Mouse (Mus musculus): Measurements from ENCODE around the gene Polr2h. TPM values are rescaled to one million over a fixed set of nuclear protein-coding genes. Genes with fewer than 3 reads are reported as not detected.
A peak's percentile ranks its signal among the peaks of the same experiment; 100 is the strongest.

Gene Polr2h
- polyA plus RNA-seq, 1 experiment from 2014 or later: 38.4 TPM

DNA sequence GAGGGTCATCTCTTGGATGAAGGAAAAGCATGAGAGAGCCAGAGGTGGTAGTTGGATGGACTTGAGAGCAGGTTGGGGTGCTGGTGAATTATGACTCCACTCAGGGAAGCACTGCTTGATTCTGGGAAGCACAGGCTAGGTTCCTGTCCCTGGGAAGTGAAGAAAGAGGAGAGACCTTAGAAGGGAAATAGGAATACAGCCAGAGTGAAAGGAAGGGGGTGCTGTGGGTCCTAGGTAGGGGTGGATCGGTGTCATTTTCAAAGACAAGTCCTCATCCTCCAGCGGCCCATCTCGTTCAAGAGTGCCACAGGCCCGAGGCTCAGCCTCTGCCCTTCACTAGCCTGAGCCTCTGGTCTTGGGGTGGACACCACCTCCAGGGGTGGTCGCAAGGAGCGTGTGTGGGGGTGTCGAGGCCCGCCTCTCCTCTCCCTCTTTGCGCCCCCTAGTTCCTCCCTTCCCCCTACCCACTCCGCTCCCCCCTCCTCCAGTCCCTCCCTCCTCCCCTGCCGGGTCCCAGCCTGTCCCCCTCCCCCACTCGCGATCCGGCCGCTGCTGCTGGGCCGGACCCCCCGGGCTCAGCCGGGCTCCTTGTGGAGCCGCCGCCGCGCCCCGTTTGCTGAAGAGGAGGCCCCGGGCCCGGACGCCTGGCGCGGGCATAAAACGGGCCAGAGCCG is 14.9 kb downstream of the Polr2h start:
- ATAC-seq (peak; percentile 33), DNase-seq (ENCODE audit: low read depth, low spot score) (no peak)
- in situ Hi-C loops (cut with MboI; ENCODE audit: low pct_unique_long_range_greater_than_20kb): no loop called here
- TF ChIP-seq CTCF (IDR thresholded peaks at IDR 0.05): no peak
- CTCF ChIA-PET: no interaction called here
- POLR2A ChIA-PET: interaction anchor here (0.6 to 1.4 kb wide), 2 partner anchors 9 to 986 kb away, joined by 3 read pairs; no protein-coding TSS in a partner anchor
- peaks cover 10% of the 10 kb centered on the region for H3K27me3 ChIP-seq

DNA sequence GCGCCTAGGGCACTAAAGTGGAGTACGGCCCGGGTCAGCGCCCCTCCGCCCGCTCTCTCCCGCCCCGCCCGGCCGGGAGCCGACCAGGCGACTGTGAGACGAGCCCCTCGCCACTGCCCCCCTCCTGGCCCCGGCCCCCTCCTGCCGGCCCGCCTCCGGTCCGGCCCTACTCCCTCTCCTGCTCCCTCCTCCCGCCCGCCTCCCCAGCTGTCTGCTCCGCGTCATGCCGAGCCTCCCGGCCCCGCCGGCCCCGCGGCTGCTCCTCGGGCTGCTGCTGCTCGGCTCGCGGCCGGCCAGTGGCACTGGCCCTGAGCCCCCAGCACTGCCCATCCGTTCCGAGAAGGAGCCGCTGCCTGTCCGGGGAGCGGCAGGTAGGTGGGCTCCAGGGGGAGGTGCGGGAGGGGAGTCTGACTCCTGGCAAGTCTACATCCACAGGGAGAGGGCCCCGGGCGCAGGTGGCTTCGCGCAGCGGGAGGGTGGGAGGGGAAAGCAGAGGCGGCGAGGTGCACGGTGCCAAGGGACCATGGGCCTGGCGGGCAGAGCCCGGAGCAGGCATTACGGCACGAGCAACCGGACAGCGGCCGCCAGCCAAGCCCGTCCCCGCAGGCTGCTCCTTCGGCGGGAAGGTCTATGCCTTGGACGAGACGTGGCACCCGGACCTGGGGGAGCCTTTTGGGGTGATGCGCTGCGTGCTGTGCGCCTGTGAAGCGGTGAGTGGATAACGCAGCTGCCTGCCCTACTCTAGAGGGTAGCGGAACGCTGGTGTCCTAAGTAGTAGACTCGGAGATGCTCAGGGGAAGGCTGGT is 15.7 kb downstream of the Polr2h start, which contains the start of gene Chrd:
TSS of gene Chrd (plus strand) at position 203 of the 806 bp plus-strand sequence.
- CTCF ChIA-PET: no interaction called here
- in situ Hi-C loops (cut with MboI; ENCODE audit: low pct_unique_long_range_greater_than_20kb): no loop called here
- TF ChIP-seq CTCF (IDR thresholded peaks at IDR 0.05): no peak

DNA sequence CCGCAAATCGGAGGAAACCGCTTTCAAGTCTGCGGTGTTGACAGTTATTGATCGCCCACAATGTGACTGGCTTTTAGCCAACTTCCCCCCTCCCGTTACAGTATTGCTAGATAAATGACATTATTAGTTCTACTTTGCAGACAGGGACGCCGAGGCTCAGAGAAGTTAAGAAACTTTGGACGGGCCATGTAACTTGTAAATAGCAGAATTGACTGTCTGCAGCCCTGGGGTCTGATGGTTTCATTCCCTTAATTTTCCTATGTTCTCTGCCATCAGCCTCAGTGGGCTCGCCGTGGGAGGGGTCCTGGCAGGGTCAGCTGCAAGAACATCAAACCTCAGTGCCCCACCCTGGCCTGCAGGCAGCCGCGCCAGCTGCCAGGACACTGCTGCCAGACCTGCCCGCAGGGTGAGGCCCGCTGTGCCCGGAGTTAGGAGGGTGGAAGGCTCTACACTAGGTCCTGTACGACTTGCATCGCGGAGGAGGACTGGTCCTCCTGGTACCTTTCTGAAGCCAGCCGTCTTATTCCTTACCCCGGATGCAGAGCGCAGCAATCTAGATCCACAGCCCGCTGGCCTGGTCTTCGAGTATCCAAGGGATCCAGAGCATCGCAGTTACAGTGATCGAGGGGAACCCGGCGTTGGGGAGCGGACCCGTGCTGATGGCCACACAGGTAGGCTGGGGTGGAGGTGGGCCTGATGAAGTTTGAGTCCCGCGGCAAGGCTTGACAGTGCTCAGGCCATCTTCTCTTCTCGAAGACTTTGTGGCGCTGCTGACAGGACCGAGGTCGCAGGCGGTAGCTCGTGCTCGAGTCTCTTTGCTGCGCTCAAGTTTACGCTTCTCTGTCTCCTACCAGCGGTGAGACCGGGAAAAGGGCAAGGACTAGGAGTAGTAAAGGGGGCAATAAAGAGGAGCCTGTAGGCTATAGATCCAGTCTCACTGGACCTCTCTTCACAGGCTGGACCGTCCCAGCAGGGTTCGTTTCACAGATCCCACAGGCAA is 16.6 kb downstream of the Polr2h start, which contains the start of gene Thpo:
TSS of gene Thpo (minus strand) at position 781 of the 1,000 bp plus-strand sequence.
- in situ Hi-C loops (cut with MboI; ENCODE audit: low pct_unique_long_range_greater_than_20kb): no loop called here
- ATAC-seq (no peak), DNase-seq (ENCODE audit: low read depth, low spot score) (no peak)
- no peak for TF ChIP-seq CTCF (IDR thresholded peaks at IDR 0.05)
- ChIA-PET CTCF (no interaction called here), POLR2A (no interaction called here)
- peaks cover 10% of the 10 kb centered on the region for H3K27me3 ChIP-seq

More for the DNA sequence above, 15.7 kb downstream of the Polr2h start, which contains the start of gene Chrd:
- POLR2A ChIA-PET: interaction anchor here (0.5 to 1.4 kb wide), 3 partner anchors 8 to 986 kb away, joined by 3 read pairs; no protein-coding TSS in a partner anchor
- DNase-seq (ENCODE audit: low read depth, low spot score) (no peak), ATAC-seq (peak; percentile 83)
- H3K27me3 ChIP-seq: peaks cover 10% of the 10 kb centered on the region

DNA sequence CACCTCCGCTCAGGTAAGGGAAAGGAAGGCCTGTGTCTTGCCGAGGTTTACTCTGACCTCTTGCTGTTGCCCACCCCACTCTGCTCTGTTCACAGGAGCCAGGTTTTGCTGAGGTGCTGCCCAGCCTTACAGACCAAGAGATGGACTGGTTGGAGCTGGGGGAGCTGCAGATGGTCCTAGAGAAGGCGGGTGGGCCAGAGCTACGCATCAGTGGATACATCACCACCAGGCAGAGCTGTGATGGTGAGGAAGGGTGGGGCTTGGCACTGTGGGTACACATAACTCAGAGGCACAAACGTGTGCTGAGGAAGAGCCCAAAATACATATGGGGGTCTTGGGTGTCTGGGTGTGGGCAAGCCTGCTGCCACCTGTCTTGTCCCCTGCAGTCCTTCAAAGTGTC is 18.2 kb downstream of the Polr2h start:
- H3K27me3 ChIP-seq: peaks cover 10% of the 10 kb centered on the region
- ATAC-seq (no peak), DNase-seq (ENCODE audit: low read depth, low spot score) (no peak)
- TF ChIP-seq CTCF (IDR thresholded peaks at IDR 0.05): no peak
- in situ Hi-C loops (cut with MboI; ENCODE audit: low pct_unique_long_range_greater_than_20kb): no loop called here
- ChIA-PET POLR2A (no interaction called here), CTCF (interaction anchor here (1.1 kb wide), 1 partner anchor 26 kb away, joined by 3 read pairs; no protein-coding TSS in a partner anchor)

DNA sequence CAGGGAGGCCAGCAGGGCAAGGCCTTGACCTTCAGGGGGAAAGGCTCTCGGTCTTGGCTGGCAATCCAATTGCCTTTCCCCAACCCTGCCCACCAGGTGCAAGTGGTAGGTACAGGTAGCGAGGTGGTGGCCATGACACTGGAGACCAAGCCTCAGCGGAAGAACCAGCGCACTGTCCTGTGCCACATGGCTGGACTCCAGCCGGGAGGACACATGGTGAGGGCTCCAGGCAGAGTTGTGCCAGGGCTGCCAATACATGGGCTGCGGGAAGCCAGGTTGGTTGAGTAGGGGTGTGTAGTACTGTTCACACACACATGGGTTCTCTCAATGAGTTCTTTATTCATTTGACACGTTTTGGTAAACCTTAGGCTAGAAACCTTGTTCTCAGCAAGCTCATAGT is 18.7 kb downstream of the Polr2h start:
- CTCF ChIA-PET: interaction anchor here (1.1 kb wide), 1 partner anchor 25 kb away, joined by 3 read pairs; no protein-coding TSS in a partner anchor
- H3K27me3 ChIP-seq: peaks cover 10% of the 10 kb centered on the region
- in situ Hi-C loops (cut with MboI; ENCODE audit: low pct_unique_long_range_greater_than_20kb): no loop called here
- TF ChIP-seq CTCF (IDR thresholded peaks at IDR 0.05): no peak
- DNase-seq (ENCODE audit: low read depth, low spot score) (no peak), ATAC-seq (no peak)
- POLR2A ChIA-PET: no interaction called here

DNA sequence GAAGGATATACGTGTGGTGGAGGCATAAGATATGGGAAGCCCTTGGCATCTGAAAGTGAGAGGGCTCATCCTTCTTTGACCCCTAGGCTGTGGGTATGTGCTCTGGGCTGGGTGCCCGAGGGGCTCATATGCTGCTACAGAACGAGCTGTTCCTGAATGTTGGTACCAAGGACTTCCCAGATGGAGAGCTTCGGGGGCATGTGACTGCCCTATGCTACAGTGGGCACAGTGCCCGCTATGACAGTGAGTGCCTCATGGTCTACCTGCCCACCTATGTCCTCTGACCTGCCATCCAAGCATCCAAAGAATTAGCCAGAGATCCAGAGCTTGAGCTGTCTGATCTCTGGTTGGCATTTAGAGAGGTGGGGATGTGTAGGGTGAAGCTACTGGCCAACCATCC is 19.4 kb downstream of the Polr2h start:
- TF ChIP-seq CTCF (IDR thresholded peaks at IDR 0.05): no peak
- ChIA-PET POLR2A (no interaction called here), CTCF (no interaction called here)
- DNase-seq (ENCODE audit: low read depth, low spot score): no peak
- peaks cover 10% of the 10 kb centered on the region for H3K27me3 ChIP-seq
- ATAC-seq: no peak
- in situ Hi-C loops (cut with MboI; ENCODE audit: low pct_unique_long_range_greater_than_20kb): no loop called here

DNA sequence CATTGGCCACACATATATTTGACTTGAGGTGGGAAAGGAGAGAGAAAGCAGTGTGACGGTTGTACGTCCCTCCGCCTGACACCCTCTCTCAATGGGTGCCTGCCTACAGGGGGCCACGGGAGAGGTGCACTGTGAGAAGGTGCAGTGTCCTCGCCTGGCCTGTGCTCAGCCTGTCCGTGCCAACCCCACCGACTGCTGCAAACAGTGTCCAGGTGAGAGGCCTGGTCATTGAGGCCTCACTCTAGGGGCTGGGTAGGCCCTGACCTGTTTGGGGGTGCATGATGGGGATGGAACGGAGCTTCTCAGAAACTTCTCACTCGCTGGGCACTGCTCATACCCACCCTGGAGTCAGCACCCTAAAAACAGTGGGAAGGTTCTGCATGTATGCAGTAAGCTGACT is 22.4 kb downstream of the Polr2h start:
- ChIA-PET CTCF (interaction anchor here (1.4 kb wide), 1 partner anchor 15 kb away, joined by 3 read pairs; no protein-coding TSS in a partner anchor), POLR2A (no interaction called here)
- in situ Hi-C loops (cut with MboI; ENCODE audit: low pct_unique_long_range_greater_than_20kb): no loop called here
- TF ChIP-seq CTCF (IDR thresholded peaks at IDR 0.05): no peak
- DNase-seq (ENCODE audit: low read depth, low spot score) (no peak), ATAC-seq (no peak)
- no peaks in the 10 kb centered on the region for H3K27me3 ChIP-seq

DNA sequence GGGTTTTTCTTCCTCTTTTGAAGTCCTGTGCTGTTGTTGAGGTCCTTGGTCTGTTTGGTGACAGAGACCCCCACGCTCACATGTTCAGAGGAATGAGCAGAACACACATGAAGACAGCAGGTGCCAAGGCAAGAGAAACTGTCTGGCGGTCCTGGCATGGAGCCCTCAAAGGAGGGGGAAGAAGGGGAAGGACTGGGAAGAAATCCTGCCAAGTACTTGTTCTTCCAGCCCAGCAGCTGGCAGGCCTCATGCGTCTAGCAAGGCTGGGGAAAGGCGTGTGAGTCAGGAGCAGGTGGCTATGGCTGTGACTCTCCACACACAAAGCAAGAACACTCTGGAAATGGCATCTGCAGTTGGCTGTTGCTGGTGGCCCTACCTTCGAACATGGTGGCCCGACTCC is 29.2 kb downstream of the Polr2h start:
- ATAC-seq: no peak
- DNase-seq (ENCODE audit: low read depth, low spot score): no peak

DNA sequence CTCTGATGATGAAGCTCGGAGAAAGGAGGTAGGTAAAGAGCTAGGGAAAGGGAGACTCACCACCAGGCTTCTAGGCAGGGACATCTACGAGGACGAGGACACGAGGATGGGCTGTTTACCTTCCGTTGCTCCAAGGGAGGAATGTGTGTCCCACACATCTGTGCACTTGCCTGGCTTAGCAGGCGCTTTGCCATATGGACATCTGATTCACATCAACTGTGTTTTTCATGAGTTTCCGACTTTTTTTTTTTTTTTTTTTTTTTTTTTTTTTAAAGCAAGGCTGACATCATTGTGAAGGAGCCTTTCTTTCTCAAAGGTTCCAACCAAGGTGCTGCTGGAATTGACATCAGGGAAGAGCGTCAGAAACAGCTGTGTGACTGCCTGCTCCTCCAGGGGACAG is 33.1 kb downstream of the Polr2h start:
- ATAC-seq: no peak
- no peak for TF ChIP-seq CTCF (IDR thresholded peaks at IDR 0.05)
- peaks cover 29% of the 10 kb centered on the region for H3K27me3 ChIP-seq
- in situ Hi-C loops (cut with MboI; ENCODE audit: low pct_unique_long_range_greater_than_20kb): no loop called here
- ChIA-PET CTCF (interaction anchor here (0.9 to 1.3 kb wide), 2 partner anchors 24 to 29 kb away, joined by 3 read pairs; no protein-coding TSS in a partner anchor), POLR2A (no interaction called here)
- DNase-seq (ENCODE audit: low read depth, low spot score): no peak

More for the DNA sequence above, 29.2 kb downstream of the Polr2h start:
- peaks cover 11% of the 10 kb centered on the region for H3K27me3 ChIP-seq
- TF ChIP-seq CTCF (IDR thresholded peaks at IDR 0.05): no peak
- in situ Hi-C loops (cut with MboI; ENCODE audit: low pct_unique_long_range_greater_than_20kb): no loop called here
- ChIA-PET CTCF (no interaction called here), POLR2A (no interaction called here)

DNA sequence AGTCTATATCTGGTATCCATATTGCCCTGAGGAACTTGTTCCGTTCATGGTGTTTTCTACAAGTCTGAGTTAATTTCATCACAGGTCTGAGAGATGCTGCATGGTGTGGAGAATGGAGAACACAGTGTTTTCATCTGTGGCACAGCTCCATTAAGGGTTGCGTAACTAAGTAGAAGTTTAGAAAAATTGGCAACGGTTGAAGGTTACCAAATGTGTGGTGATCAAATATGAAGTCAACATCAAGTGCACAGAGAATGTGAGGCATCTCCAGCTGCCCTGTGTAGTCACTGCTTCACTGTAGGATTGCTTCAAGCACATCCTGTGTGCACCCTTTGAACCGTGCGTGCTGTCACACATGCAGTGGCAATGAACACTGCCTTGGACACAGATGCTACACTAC is 38.6 kb downstream of the Polr2h start:
- DNase-seq (ENCODE audit: low read depth, low spot score) (no peak), ATAC-seq (no peak)
- TF ChIP-seq CTCF (IDR thresholded peaks at IDR 0.05): no peak
- peaks cover 41% of the 10 kb centered on the region for H3K27me3 ChIP-seq
- ChIA-PET POLR2A (no interaction called here), CTCF (no interaction called here)
- in situ Hi-C loops (cut with MboI; ENCODE audit: low pct_unique_long_range_greater_than_20kb): no loop called here

Measured in Patski (cell line).